ENCODE assay signal across 1 mouse cellular context in genomic region chr13:113022467-113022866, GRCm38 (mm10).
TF ChIP-seq lines count a peak whose summit lies in the region.

No protein-coding gene starts in this region.

TF ChIP-seq in CH12.LX, 34 proteins besides CTCF, POLR2A, EP300 and RAD21:
- TF ChIP-seq JUND (conservative IDR thresholded peaks at IDR 0.05; ENCODE audit: low read depth, low read length): no peak
- no peak for TF ChIP-seq ZKSCAN1 (IDR thresholded peaks at IDR 0.05; ENCODE audit: borderline replicate concordance, low read depth, low read length)
- no peak for TF ChIP-seq HCFC1 (IDR thresholded peaks at IDR 0.05; ENCODE audit: low read depth, low read length)
- TF ChIP-seq TBP (conservative IDR thresholded peaks at IDR 0.05; ENCODE audit: low read depth, low read length): no peak
- no peak for TF ChIP-seq ZMIZ1 (IDR thresholded peaks at IDR 0.05; ENCODE audit: low read depth, low read length)
- peak; percentile 97 for TF ChIP-seq MAFK (IDR thresholded peaks at IDR 0.05; ENCODE audit: insufficient replicate concordance, low read length)
- TF ChIP-seq NRF1 (IDR thresholded peaks at IDR 0.05; ENCODE audit: low read depth, low read length): peak; percentile 62
- TF ChIP-seq MXI1 (IDR thresholded peaks at IDR 0.05; ENCODE audit: low read depth, low read length): 0 out of 2 replicates have a peak, but pooled peaks have one; percentile 32
- peak; percentile 57 for TF ChIP-seq ETS1 (conservative IDR thresholded peaks at IDR 0.05; ENCODE audit: low read depth, low read length)
- no peak for TF ChIP-seq SMC3 (IDR thresholded peaks at IDR 0.05; ENCODE audit: low read depth, low read length)
- peak; percentile 66 for TF ChIP-seq BHLHE40 (IDR thresholded peaks at IDR 0.05; ENCODE audit: low read depth, low read length)
